Mouse (Mus musculus): ENCODE measurements around the gene Rhoc.

Rhoc gene

DNA sequence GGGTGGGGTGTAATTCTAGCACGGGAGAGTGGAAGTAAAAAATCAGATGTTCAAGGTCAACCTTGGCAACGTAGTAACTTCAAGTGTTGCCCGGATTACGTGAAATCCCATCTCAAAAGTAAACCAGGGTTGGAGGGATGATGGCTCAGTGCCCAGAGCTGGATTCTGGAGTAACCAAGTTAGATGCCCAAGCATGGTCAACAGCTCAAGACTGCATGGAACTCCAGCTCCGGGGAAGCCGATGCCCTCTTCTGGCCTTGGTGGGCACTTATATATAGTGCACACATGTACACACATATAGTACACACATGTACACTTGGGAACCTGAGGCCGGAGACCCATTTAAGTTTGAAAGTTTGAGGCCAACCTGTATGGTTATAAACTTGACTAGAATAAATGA is 28.0 kb downstream of the Rhoc start:
- DNase-seq (ENCODE audit: low read depth, low spot score), result no peak

DNA sequence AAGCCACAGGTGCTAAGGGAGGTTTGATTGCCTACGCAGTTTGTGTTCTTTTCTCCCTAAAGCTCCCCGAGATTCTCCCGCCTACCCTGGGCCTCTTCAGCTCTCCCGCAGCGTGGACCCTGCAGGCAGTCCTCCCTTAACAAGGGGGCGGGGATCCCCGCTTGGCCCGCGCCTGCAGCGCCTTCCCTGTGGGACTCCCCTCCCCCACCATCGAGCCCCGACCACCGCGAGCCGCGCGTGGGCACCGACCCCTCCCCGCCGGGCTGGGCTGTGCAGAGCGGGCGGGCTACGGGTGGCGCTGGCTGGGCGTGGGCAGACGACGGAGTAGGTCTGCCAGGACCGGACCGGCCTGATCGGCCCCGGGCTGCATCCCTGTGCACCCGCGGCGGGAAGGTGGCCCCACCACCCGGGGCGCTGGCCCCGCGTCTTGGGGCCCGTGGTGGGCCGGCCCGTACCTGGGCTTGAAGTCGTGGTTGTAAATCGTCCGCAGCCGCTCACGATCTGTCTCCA is 29.4 kb downstream of the Rhoc start:
- DNase-seq (ENCODE audit: low read depth, low spot score), result peak; percentile 38

DNA sequence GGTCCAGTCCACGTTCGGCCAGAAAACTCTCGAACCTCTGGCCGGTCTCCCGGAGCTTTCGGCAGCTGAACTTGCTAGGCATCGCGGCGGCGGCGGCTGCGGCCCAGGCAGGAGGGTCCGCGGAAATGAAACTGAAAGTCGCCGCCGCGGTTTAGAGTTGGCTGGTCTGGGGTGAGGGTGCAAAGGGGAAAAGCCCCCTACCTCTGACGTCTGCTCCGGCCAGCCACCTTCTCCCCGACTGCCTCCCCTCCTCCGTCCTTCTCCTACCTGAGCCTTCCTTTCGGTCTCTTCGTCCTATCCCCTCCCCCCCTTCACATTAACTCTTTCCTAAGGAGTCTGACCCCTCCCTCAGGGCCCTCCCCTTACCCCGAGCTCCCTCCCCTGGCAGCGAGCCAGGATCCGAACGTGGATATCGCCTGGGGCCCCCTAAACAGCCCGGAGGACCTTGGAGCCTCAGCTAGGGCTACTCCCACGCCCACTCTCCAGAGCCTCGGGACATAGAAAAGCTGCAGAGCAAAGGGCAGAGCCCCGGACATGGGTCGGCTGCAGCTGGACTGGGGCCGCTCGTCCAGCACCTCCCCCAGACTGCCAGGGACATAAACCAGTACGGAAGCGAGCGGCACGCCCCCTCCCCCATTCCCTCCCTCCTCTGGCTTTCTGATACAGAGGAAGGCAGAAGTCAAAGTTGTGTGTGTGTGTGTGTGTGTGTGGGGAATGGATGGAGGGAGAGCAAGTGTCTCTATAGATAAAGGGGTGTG is 30.0 kb downstream of the Rhoc start, which contains the start of gene Mov10:
Gene Mov10 (minus strand): TSS at position 573 of the 758 bp plus-strand sequence.
- DNase-seq (ENCODE audit: low read depth, low spot score), result peak; percentile 81

DNA sequence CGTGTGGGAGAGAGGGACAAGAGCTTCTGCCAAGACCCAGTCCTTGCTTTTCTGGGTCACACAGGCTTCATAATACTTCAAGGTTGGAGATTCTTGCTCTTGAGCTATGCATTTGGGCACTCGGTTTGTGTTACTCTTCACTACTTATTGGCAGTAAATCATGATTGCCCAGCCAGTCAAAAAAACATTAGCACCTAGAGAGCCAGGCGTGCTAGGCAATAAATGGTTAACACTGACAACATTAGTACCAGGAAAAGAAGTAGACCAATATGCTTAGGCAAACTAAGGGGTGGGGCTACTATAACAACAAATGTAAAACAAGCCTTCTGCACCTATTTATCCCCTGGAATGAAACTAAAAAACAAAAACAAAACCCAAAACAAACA is 30.6 kb downstream of the Rhoc start:
- no peak for DNase-seq (ENCODE audit: low read depth, low spot score)

DNA sequence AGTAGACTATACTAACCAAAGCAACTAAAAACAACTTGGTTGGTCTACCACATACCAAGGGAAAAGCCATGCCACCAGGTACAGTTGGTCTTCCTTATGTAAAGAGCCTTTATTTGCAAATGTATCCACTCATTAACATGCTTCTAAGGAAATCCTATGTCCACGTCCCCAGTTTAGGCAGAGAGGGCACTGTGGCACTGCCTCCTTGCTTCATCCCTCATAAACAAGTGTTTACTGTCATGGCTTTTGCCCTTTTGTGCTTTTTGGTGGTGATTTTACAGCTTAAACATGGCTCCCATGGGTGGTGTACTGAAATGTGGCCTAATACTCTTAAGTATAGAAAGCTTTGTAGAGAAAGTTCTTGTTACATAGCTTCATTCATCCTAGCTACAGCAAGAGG is 32.3 kb downstream of the Rhoc start:
- DNase-seq (ENCODE audit: low read depth, low spot score), result no peak

DNA sequence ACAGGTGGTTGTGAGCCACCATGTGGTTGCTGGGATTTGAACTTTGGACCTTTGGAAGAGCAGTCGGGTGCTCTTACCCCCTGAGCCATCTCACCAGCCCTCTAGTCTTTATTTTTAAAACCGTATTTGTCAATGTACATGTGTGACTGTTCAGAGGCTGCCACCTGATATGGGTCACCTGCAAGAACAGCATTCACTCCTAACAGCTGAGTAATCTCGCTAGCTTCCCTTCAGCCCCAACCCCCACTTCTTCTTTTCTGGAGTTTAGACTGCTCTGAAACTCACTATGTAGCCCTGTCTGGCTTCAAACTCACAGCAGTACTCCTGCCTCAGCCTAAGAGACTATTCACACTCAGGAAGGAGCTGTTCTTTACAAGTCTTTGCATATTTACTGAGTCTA is 34.2 kb downstream of the Rhoc start:
- DNase-seq (ENCODE audit: low read depth, low spot score), result no peak

DNA sequence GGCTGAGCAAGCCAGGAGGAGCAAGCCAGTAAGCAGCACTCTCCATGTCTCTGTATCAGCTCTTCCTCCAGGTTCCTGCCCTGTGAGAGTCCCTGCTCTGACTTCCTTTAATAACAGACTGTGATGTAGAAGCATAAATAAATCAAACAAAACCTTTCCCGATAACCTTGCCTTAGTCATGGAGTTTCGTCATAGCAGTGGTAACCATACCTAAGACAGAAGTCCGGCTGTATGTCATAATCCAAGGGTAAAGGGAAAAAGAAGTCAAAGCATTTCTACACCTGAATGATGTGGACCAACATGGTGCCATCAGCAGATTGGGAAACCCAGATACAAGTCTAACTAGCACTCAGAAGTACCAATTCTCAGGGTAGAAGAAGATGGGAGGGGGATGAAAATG is 47.6 kb downstream of the Rhoc start:
- DNase-seq (ENCODE audit: low read depth, low spot score), result no peak

DNA sequence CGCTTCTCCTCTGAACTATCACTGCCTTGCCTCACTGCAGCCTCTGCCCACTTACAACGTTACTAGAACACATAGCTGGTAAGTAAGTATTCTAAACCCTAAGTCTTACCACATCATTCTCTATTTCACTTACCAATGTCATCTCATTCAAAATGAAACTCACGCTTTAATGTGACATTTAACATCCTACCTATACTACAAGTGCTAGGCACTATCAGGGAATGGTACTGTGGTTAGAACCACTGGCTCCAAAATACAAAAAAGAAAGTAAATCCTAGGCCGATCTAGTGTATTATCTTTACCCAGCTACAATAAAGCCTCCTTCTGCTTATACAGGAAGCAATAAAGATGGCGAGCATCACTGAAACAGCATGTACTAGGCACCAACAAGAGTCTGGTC is 52.9 kb downstream of the Rhoc start:
- no peak for DNase-seq (ENCODE audit: low read depth, low spot score)
